Mouse (Mus musculus): ENCODE results near the gene Fam227a. TPM values are rescaled to one million over a fixed set of nuclear protein-coding genes. Genes with fewer than 3 reads are reported as not detected.

Gene Fam227a
- total and polyA plus RNA-seq, 3 experiments = 0.35 to 0.60 TPM; not detected in 1

- Histone ChIP-seq H3K4me3 (ENCODE audit: control insufficient read depth in 1 of 2, insufficient read depth in 1 of 2, low read depth in 2 of 2, low read length in 2 of 2) (no peak overlapping the region), H3K27ac (ENCODE audit: control insufficient read depth, low read depth, low read length) (no peak overlapping the region), H3K4me1 (ENCODE audit: control insufficient read depth in 1 of 2, insufficient read depth in 2 of 2, low read length in 2 of 2) (peaks cover 7 to 31% of the 10 kb centered on the region in 2 experiments), H3K9me3 (replicated peaks; ENCODE audit: insufficient read depth, low read length) (no peaks in the 10 kb centered on the region), H3K36me3 (ENCODE audit: control insufficient read depth in 1 of 2, insufficient read depth in 2 of 2, low read length in 2 of 2) (peaks cover 0 to 37% of the 10 kb centered on the region in 2 experiments; a peak in 3 of 4 replicates), H3K79me2 (ENCODE audit: control insufficient read depth, insufficient read depth, low read length, poor library complexity) (peaks cover 53% of the 10 kb centered on the region), H3K27me3 (ENCODE audit: control insufficient read depth in 1 of 2, insufficient read depth in 2 of 2, low read length in 2 of 2) (no peaks in the 10 kb centered on the region), H3K9ac (ENCODE audit: control insufficient read depth, low read depth, low read length, poor library complexity, severe bottlenecking) (no peak overlapping the region)
- DNase-seq (ENCODE audit: low read depth, low spot score) = peak; percentile 62
- TF ChIP-seq ETS1 (IDR thresholded peaks at IDR 0.05; ENCODE audit: low read depth, low read length) = 0 out of 2 replicates have a peak, but pooled peaks have one; percentile 28
- 0 out of 2 replicates have a peak, but pooled peaks have one; percentile 48 for TF ChIP-seq MAX (IDR thresholded peaks at IDR 0.05; ENCODE audit: low read length)
- TF ChIP-seq TAL1 (IDR thresholded peaks at IDR 0.05; ENCODE audit: low read length) = peak; percentile 76
- TF ChIP-seq RCOR1 (IDR thresholded peaks at IDR 0.05; ENCODE audit: low read depth, low read length) = peak; percentile 28; the same call in 1 of the 2 replicates
- TF ChIP-seq EP300 (IDR thresholded peaks at IDR 0.05; ENCODE audit: low read depth in 1 of 2, low read length in 2 of 2) = peak; percentile 31 to 68; a peak in 2 of 4 replicates
- no peak for TF ChIP-seq USF1 (IDR thresholded peaks at IDR 0.05; ENCODE audit: low read depth, low read length)
- no peak for TF ChIP-seq POLR2AphosphoS2 (IDR thresholded peaks at IDR 0.05; ENCODE audit: low read length)
- peak; percentile 64 for TF ChIP-seq GATA1 (IDR thresholded peaks at IDR 0.05; ENCODE audit: low read depth, low read length)
- TF ChIP-seq TCF12 (IDR thresholded peaks at IDR 0.05; ENCODE audit: low read depth, low read length) = peak; percentile 60
Measured at GRCm38 (mm10) chr15:79695516-79695915, 36.8 kb upstream of the Fam227a start.

- no peak overlapping the region for H3K9ac ChIP-seq (ENCODE audit: control insufficient read depth, low read depth, low read length, poor library complexity, severe bottlenecking)
- H3K36me3 ChIP-seq (ENCODE audit: control insufficient read depth in 1 of 2, insufficient read depth in 2 of 2, low read length in 2 of 2) = peaks cover 0 to 37% of the 10 kb centered on the region in 2 experiments; a peak in 3 of 4 replicates
- no peaks in the 10 kb centered on the region for H3K9me3 ChIP-seq (replicated peaks; ENCODE audit: insufficient read depth, low read length)
- no peaks in the 10 kb centered on the region for H3K27me3 ChIP-seq (ENCODE audit: control insufficient read depth in 1 of 2, insufficient read depth in 2 of 2, low read length in 2 of 2)
- DNase-seq (ENCODE audit: low read depth, low spot score) = no peak
- H3K79me2 ChIP-seq (ENCODE audit: control insufficient read depth, insufficient read depth, low read length, poor library complexity) = peaks cover 53% of the 10 kb centered on the region
- H3K4me1 ChIP-seq (ENCODE audit: control insufficient read depth in 1 of 2, insufficient read depth in 2 of 2, low read length in 2 of 2) = peaks cover 7 to 31% of the 10 kb centered on the region in 2 experiments
- no peak for TF ChIP-seq CTCF (IDR thresholded peaks at IDR 0.05 in 2 of 3, conservative IDR thresholded peaks at IDR 0.05 in 1 of 3; ENCODE audit: control insufficient read depth in 1 of 3, insufficient read depth in 1 of 3, low read depth in 2 of 3, low read length in 3 of 3, poor library complexity in 1 of 3, severe bottlenecking in 1 of 3)
- peak; percentile 71 for TF ChIP-seq TAL1 (IDR thresholded peaks at IDR 0.05; ENCODE audit: low read length)
- peak overlapping the region; percentile 9; the same call in 1 of the 2 replicates for H3K27ac ChIP-seq (ENCODE audit: control insufficient read depth, low read depth, low read length)
- no peak overlapping the region for H3K4me3 ChIP-seq (ENCODE audit: control insufficient read depth in 1 of 2, insufficient read depth in 1 of 2, low read depth in 2 of 2, low read length in 2 of 2)
Measured at GRCm38 (mm10) chr15:79694512-79694911, 35.8 kb upstream of the Fam227a start.

- Histone ChIP-seq H3K4me1 (ENCODE audit: control insufficient read depth in 1 of 2, insufficient read depth in 2 of 2, low read length in 2 of 2) (peaks cover 8 to 31% of the 10 kb centered on the region in 2 experiments), H3K27ac (ENCODE audit: control insufficient read depth, low read depth, low read length) (no peak overlapping the region), H3K36me3 (ENCODE audit: control insufficient read depth in 1 of 2, insufficient read depth in 2 of 2, low read length in 2 of 2) (peaks cover 0 to 40% of the 10 kb centered on the region in 2 experiments; a peak in 3 of 4 replicates), H3K9ac (ENCODE audit: control insufficient read depth, low read depth, low read length, poor library complexity, severe bottlenecking) (peak overlapping the region; percentile 10; the same call in 1 of the 2 replicates), H3K79me2 (ENCODE audit: control insufficient read depth, insufficient read depth, low read length, poor library complexity) (peaks cover 49% of the 10 kb centered on the region), H3K27me3 (ENCODE audit: control insufficient read depth in 1 of 2, insufficient read depth in 2 of 2, low read length in 2 of 2) (no peaks in the 10 kb centered on the region), H3K4me3 (ENCODE audit: control insufficient read depth in 1 of 2, insufficient read depth in 1 of 2, low read depth in 2 of 2, low read length in 2 of 2) (no peak overlapping the region), H3K9me3 (replicated peaks; ENCODE audit: insufficient read depth, low read length) (no peaks in the 10 kb centered on the region)
- TF ChIP-seq CHD1 (IDR thresholded peaks at IDR 0.05; ENCODE audit: low read depth, low read length) (no peak), GABPA (IDR thresholded peaks at IDR 0.05; ENCODE audit: low read depth, low read length) (no peak), EP300 (IDR thresholded peaks at IDR 0.05; ENCODE audit: low read depth in 1 of 2, low read length in 2 of 2) (no peak), TAL1 (IDR thresholded peaks at IDR 0.05; ENCODE audit: low read length) (no peak), ZC3H11A (IDR thresholded peaks at IDR 0.05; ENCODE audit: low read depth, low read length) (no peak), ZKSCAN1 (IDR thresholded peaks at IDR 0.05; ENCODE audit: low read depth, low read length) (no peak), CTCF (IDR thresholded peaks at IDR 0.05 in 2 of 3, conservative IDR thresholded peaks at IDR 0.05 in 1 of 3; ENCODE audit: control insufficient read depth in 1 of 3, insufficient read depth in 1 of 3, low read depth in 2 of 3, low read length in 3 of 3, poor library complexity in 1 of 3, severe bottlenecking in 1 of 3) (no peak), POLR2A (IDR thresholded peaks at IDR 0.05; ENCODE audit: control insufficient read depth in 1 of 2, insufficient read depth in 1 of 2, low read depth in 1 of 2, low read length in 2 of 2, poor library complexity in 1 of 2) (no peak), MXI1 (IDR thresholded peaks at IDR 0.05; ENCODE audit: low read depth, low read length) (no peak), POLR2AphosphoS2 (IDR thresholded peaks at IDR 0.05; ENCODE audit: low read length) (no peak), ZMIZ1 (IDR thresholded peaks at IDR 0.05; ENCODE audit: low read depth, low read length) (no peak), UBTF (IDR thresholded peaks at IDR 0.05; ENCODE audit: borderline replicate concordance, insufficient read depth, low read depth, low read length) (no peak), USF1 (IDR thresholded peaks at IDR 0.05; ENCODE audit: low read depth, low read length) (no peak)
- no peak for DNase-seq (ENCODE audit: low read depth, low spot score)
Measured at GRCm38 (mm10) chr15:79693740-79694139, 35.0 kb upstream of the Fam227a start.

Data from MEL (cell line).